Mouse (Mus musculus) liver, adult 2 months (tissue): ENCODE results near the gene Pak3. TPM values are rescaled to one million over a fixed set of nuclear protein-coding genes. Genes with fewer than 3 reads are reported as not detected.

ENCODE experiments used
- DNase-seq: peaks from one replicate; pipeline ENCODE4 v3.0.0-alpha.2; 2011; ENCODE audit warnings: low read depth, low spot score; ENCODE audit errors: extremely low read depth
- H3K27ac ChIP-seq: fragments of 200-500 bp; replicated peaks from 2 replicates; pipeline ENCODE4 v1.5.1; 2012; ENCODE audit warnings: low read depth, mild to moderate bottlenecking, control low read depth, inconsistent platforms, low read length; ENCODE audit not compliant: insufficient read depth
- H3K27me3 ChIP-seq: fragments of 200-500 bp; 2 replicates; pipeline ENCODE4 v1.6.1; 2012; ENCODE audit warnings: mild to moderate bottlenecking, moderate library complexity, low read length, inconsistent platforms; ENCODE audit not compliant: control insufficient read depth, insufficient read depth
- H3K36me3 ChIP-seq: fragments of 200-500 bp; 2 replicates; pipeline ENCODE4 v1.6.1; 2012; ENCODE audit warnings: low read length, inconsistent platforms; ENCODE audit not compliant: control insufficient read depth, insufficient read depth
- H3K4me1 ChIP-seq: fragments of 200-500 bp; 2 replicates; pipeline ENCODE4 v1.6.1; 2011; ENCODE audit warnings: low read length; ENCODE audit not compliant: control insufficient read depth, insufficient read depth
- H3K4me3 ChIP-seq: fragments of 200-500 bp; 2 replicates; pipeline ENCODE4 v1.5.1; 2011; ENCODE audit warnings: low read depth, mild to moderate bottlenecking, control low read depth, low read length, moderate library complexity; ENCODE audit not compliant: insufficient read depth
- H3K79me2 ChIP-seq: fragments of 200-500 bp; 2 replicates; pipeline ENCODE4 v1.6.1; 2012; ENCODE audit warnings: inconsistent platforms, mild to moderate bottlenecking, low read length, moderate library complexity; ENCODE audit not compliant: control insufficient read depth, insufficient read depth
- H3K9ac ChIP-seq: fragments of 200-500 bp; 2 replicates; pipeline ENCODE4 v1.6.1; 2012; ENCODE audit warnings: low read depth, mild to moderate bottlenecking, control low read depth, inconsistent platforms, low read length
- CTCF ChIP-seq: fragments of 200-500 bp; IDR thresholded peaks from 2 replicates; pipeline ENCODE4 v1.5.1; 2011; ENCODE audit warnings: low read depth, low read length, control low read depth
- POLR2A ChIP-seq: fragments of 200-500 bp; IDR thresholded peaks from 2 replicates; pipeline ENCODE4 v1.6.1; 2011; ENCODE audit warnings: low read length, control low read depth; ENCODE audit not compliant: insufficient read depth; ENCODE audit errors: extremely low read depth
- WGBS: fragments of 180-500 bp; shearing (Covaris S2); methylation state at CpG from one replicate; pipeline ENCODE4 v1.1.7; 2018; 5-methylcytosine and 5-hydroxymethylcytosine counted together
- polyA plus RNA-seq: library from polyadenylated mRNA; depleted of rRNA; stranded (reverse); fragments of >200 nt; gene quantifications from 2 replicates; pipeline ENCODE4 v1.2.3, GENCODE M21; 2012
- total RNA-seq: library from RNA; depleted of rRNA; stranded (reverse); fragments of >200 nt; gene quantifications from 2 replicates; pipeline ENCODE4 v1.2.3, GENCODE M21; 2014

Gene Pak3
- total and polyA plus RNA-seq, 2 experiments = under 0.01 TPM; not detected in 1

DNA sequence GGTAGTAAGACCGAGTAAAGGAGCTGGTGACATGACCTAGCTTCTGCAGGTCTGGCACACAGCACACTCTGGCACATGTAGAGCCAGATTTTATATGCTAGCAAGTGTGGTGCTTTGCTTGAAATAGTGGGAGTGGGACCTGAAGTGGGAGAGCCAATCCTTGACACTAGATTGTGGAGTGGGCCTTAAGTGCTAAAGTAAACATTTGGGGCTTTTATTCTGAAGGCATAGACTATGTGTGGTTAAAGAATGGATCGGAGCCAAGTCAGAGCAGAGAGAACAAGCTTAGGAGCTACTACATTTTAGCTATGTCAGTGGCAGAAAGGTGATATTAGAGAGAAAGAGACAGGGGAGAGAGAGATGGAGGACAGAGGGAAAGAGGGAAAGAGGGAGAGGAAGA is 61.5 kb downstream of the Pak3 start:
- H3K79me2 ChIP-seq = no peaks in the 10 kb centered on the region
- H3K27me3 ChIP-seq = no peaks in the 10 kb centered on the region
- no peaks in the 10 kb centered on the region for H3K36me3 ChIP-seq
- no peak for DNase-seq
- no peak overlapping the region for H3K9ac ChIP-seq
- no peak overlapping the region for H3K27ac ChIP-seq
- TF ChIP-seq POLR2A = no peak
- no peak for TF ChIP-seq CTCF
- WGBS = 67% methylated on average over 2 of the region's 2 CpGs
- no peak overlapping the region for H3K4me3 ChIP-seq
- no peaks in the 10 kb centered on the region for H3K4me1 ChIP-seq

DNA sequence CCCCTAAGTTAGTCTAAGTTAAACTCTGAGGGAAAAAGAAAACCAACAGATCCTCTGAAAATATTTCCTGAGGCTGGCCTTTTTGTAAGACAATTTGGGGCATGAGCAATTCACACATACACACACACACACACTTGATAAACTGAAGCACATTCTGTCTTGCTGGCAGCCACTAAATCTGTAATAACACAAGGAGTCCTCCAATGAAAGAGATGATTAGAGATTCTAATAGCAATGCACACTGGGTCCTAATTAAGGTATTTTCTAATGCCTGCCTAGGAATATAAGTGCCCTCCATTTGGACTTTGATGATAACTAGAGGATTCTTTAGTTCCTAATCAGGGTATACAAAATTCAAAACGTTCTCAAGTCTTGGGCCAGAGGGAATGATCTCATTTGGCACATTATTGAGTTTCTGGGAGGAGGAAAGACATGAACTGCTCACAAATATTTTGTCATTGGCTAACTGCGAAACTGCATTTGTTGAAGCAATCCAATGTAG is 62.1 kb downstream of the Pak3 start:
- whole genome bisulfite sequencing = 64% methylated on average over 2 of the region's 2 CpGs
- TF ChIP-seq POLR2A (no peak), CTCF (no peak)

DNA sequence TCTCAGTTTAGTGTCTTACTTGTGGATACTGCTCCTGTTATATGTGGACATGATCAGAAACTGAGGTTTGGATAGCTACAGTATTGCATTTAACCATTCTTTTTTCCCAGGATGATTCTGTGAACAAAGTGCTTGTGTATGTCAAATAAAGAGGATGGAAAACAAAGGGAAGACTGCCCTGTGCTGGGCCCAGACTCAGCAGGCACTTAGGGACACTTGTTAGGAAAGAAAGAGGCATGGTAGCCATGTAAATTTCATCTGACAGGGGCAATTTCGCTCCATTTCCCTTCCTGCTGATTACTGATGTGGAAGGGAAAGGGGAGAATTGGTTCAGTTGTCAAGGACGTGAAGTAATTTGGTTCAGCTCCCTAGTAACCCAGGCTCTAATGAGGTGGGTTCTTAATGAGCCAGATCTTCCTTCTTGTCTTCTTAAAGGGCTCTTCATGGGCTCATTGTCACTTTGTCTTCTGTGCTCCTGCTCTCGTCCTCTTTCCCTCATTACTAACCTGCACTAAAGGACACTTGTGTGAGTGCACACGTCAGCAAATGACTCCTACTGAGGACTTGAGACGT is 88.6 kb downstream of the Pak3 start:
- Histone ChIP-seq H3K36me3 (no peaks in the 10 kb centered on the region), H3K4me3 (no peak overlapping the region), H3K27me3 (no peaks in the 10 kb centered on the region), H3K4me1 (no peaks in the 10 kb centered on the region), H3K79me2 (no peaks in the 10 kb centered on the region), H3K9ac (no peak overlapping the region), H3K27ac (no peak overlapping the region)
- no peak for DNase-seq
- no peak for TF ChIP-seq POLR2A
- TF ChIP-seq CTCF = no peak
- WGBS = 72% methylated on average over 5 of the region's 5 CpGs

More for the DNA sequence above, 62.1 kb downstream of the Pak3 start:
- H3K79me2 ChIP-seq = no peaks in the 10 kb centered on the region
- H3K27me3 ChIP-seq = no peaks in the 10 kb centered on the region
- H3K4me1 ChIP-seq = no peaks in the 10 kb centered on the region
- H3K36me3 ChIP-seq = no peaks in the 10 kb centered on the region
- DNase-seq = no peak
- H3K27ac ChIP-seq = no peak overlapping the region
- H3K9ac ChIP-seq = no peak overlapping the region
- H3K4me3 ChIP-seq = no peak overlapping the region

DNA sequence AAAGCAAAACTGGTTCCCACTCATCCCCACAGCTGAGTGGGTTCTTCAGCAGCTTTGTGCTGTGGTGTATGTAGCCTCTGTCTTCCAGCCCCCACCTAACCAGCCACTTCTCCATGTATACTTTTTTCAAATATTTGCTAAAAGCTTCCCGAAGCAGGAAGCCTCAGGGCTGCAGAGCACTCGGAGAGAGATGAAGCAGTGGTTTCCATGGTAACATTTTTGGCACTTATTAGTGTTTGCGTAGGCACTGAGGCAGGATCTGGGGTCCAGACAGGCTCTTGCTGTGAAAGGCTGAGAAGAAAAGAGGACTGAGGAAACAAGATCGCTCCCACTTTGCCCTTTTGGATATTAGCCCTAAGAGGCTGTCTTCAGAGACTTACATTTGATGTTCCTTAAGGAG is 100.3 kb downstream of the Pak3 start:
- no peaks in the 10 kb centered on the region for H3K27me3 ChIP-seq
- no peaks in the 10 kb centered on the region for H3K79me2 ChIP-seq
- H3K27ac ChIP-seq = no peak overlapping the region
- H3K4me1 ChIP-seq = no peaks in the 10 kb centered on the region
- no peaks in the 10 kb centered on the region for H3K36me3 ChIP-seq
- no peak for TF ChIP-seq POLR2A
- no peak for TF ChIP-seq CTCF
- no peak overlapping the region for H3K9ac ChIP-seq
- H3K4me3 ChIP-seq = no peak overlapping the region
- WGBS = 36% methylated on average over 4 of the region's 4 CpGs
- DNase-seq = no peak

DNA sequence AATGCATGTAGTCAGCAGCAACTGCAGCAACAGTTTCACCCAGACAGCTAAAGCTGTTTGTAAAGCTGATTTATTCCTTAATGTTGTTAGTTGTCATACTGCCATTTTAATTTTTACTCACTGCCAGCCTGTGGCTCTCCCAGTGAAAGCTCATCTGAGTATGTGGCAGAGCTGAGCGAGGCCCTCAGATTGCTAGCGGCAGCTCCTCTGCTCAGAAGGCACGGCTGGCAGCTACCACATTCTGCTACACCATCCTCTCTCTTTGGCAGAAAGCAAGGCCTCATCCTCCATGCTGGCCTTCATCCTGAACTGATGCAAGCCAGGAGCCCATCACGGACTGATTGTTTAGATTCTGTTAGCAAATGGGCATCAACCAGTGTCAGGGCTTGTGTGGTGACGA is 109.4 kb downstream of the Pak3 start:
- no peak overlapping the region for H3K4me3 ChIP-seq
- no peak overlapping the region for H3K27ac ChIP-seq
- TF ChIP-seq CTCF = no peak
- no peak for TF ChIP-seq POLR2A

DNA sequence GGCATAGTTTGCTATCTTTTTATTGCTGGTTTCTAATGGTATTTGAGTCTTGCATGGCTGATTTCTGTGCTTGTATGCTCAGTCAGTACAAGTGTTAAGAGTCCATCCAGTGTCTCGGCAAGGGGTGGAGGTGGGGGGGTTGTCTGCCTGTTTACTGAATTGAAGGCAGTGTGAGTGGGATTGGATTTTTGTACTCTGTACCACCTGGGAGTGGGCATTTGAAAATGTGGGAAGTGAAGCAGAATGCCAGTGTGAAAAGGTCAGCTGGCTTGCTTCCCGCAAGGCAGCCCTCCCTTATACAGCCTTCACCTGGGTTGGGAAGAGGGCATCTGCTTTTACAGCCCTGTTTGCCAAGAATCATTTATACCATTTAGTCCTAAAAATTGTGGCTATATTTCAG is 125.5 kb downstream of the Pak3 start:
- H3K4me3 ChIP-seq = no peak overlapping the region

More for the DNA sequence above, 109.4 kb downstream of the Pak3 start:
- Histone ChIP-seq H3K27me3 (no peaks in the 10 kb centered on the region), H3K4me1 (no peaks in the 10 kb centered on the region), H3K79me2 (no peaks in the 10 kb centered on the region), H3K36me3 (no peaks in the 10 kb centered on the region), H3K9ac (no peak overlapping the region)
- WGBS = 81% methylated on average over 5 of the region's 5 CpGs
- DNase-seq = no peak

More for the DNA sequence above, 125.5 kb downstream of the Pak3 start:
- 85% methylated on average over 2 of the region's 2 CpGs for WGBS
- TF ChIP-seq POLR2A = no peak
- TF ChIP-seq CTCF = no peak
- DNase-seq = no peak
- H3K27ac ChIP-seq = no peak overlapping the region
- no peaks in the 10 kb centered on the region for H3K36me3 ChIP-seq
- H3K9ac ChIP-seq = no peak overlapping the region
- H3K4me1 ChIP-seq = no peaks in the 10 kb centered on the region
- no peaks in the 10 kb centered on the region for H3K27me3 ChIP-seq
- no peaks in the 10 kb centered on the region for H3K79me2 ChIP-seq
